In the genomic region with DNA sequence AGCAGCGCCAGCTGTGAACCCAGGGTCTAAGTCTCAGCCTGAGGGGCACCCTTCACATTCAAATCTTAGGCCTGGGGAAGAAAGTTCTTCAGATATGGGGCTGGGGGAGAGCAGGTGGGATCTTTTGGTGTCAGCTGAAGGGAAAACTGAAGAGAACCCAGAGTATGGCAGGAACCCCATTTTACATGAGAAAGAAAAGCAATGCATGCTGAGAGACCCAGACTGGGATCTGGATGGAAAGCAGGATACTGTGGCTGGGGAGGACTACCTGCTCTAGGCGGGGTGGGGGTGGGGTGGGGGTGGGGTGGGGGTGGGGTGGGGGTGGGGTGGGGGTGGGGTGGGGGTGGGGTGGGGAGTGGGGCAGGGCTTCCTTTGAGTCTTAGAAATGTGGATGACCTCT, we compare ENCODE assay signal across 28 mouse cellular contexts.
A peak's percentile ranks its signal among the peaks of the same experiment; 100 is the strongest.
DNase-seq lines count a peak whose midpoint lies in the region; ATAC-seq and TF ChIP-seq lines count a peak whose summit lies in the region.
"Had no signal": no experiment of that assay in that cellular context is flagged by ENCODE, and none has a peak within 500 bp of the region (broad histone marks: within the 10 kb centered on the region; RNA-seq: fewer than 3 reads in every experiment).

No protein-coding gene starts in this region.

- H3K4me3 ChIP-seq in heart, embryonic 11.5 days (ENCODE audit: low read depth, low read length), result no peak overlapping the region
- no peak overlapping the region for H3K4me3 ChIP-seq in ES-E14 (ENCODE audit: insufficient read depth in 1 of 2, low read depth in 1 of 2, low read length in 2 of 2, poor library complexity in 1 of 2, severe bottlenecking in 1 of 2)
- H3K4me3 ChIP-seq: embryonic facial prominence, embryonic 10.5 days; embryonic facial prominence, embryonic 13.5 days; erythroblast, embryonic 14.5 days; forebrain, embryonic 12.5 days; forebrain, embryonic 15.5 days; hindbrain, embryonic 12.5 days; hindbrain, embryonic 15.5 days had no signal

- H3K4me2 ChIP-seq in heart, embryonic 11.5 days, result no peak overlapping the region
- H3K4me2 ChIP-seq: embryonic facial prominence, embryonic 13.5 days; forebrain, embryonic 12.5 days; forebrain, embryonic 15.5 days; hindbrain, embryonic 12.5 days; hindbrain, embryonic 15.5 days had no signal

- H3K27me3 ChIP-seq in heart, embryonic 11.5 days (ENCODE audit: control insufficient read depth, insufficient read depth, low read length), result no peaks in the 10 kb centered on the region
- H3K27me3 ChIP-seq: embryonic facial prominence, embryonic 13.5 days; forebrain, embryonic 12.5 days; forebrain, embryonic 15.5 days; hindbrain, embryonic 12.5 days; Patski had no signal

- H3K27ac ChIP-seq in heart, embryonic 11.5 days (ENCODE audit: low read depth, low read length), result 0 out of 2 replicates have a peak overlapping the region, but pooled peaks have one; percentile 35
- no peak overlapping the region; the same call in 1 of the 2 replicates for H3K27ac ChIP-seq in ES-E14 (ENCODE audit: insufficient read depth, low read depth, low read length, poor library complexity, severe bottlenecking)
- H3K27ac ChIP-seq: embryonic facial prominence, embryonic 10.5 days; embryonic facial prominence, embryonic 13.5 days; forebrain, embryonic 12.5 days; forebrain, embryonic 15.5 days; hindbrain, embryonic 12.5 days; hindbrain, embryonic 15.5 days had no signal

- no peaks in the 10 kb centered on the region for H3K36me3 ChIP-seq in heart, embryonic 11.5 days (ENCODE audit: control insufficient read depth, insufficient read depth, low read length)
- no peaks in the 10 kb centered on the region for H3K36me3 ChIP-seq in ES-E14 (ENCODE audit: control insufficient read depth, insufficient read depth, low read length, poor library complexity, severe bottlenecking)
- H3K36me3 ChIP-seq: embryonic facial prominence, embryonic 10.5 days; embryonic facial prominence, embryonic 13.5 days; forebrain, embryonic 12.5 days; forebrain, embryonic 15.5 days; G1E; hindbrain, embryonic 12.5 days; hindbrain, embryonic 15.5 days had no signal

- in situ Hi-C loops in ES-E14 (cut with MboI; ENCODE audit: low sequenced_read_pairs in 2 of 2, unreplicated experiment in 2 of 2), result no loop called here

- WGBS in heart, embryonic 11.5 days (ENCODE audit: insufficient replicate concordance), result 51% methylated on average over 2 of the region's 2 CpGs

- no peak overlapping the region for H3K9ac ChIP-seq in heart, embryonic 11.5 days (ENCODE audit: low read depth, low read length)
- no peak overlapping the region for H3K9ac ChIP-seq in ES-E14 (ENCODE audit: insufficient read depth, low read depth, low read length, poor library complexity, severe bottlenecking)
- H3K9ac ChIP-seq: embryonic facial prominence, embryonic 13.5 days; forebrain, embryonic 12.5 days; forebrain, embryonic 15.5 days; hindbrain, embryonic 12.5 days; hindbrain, embryonic 15.5 days had no signal

- DNase-seq in heart, postnatal 25 days (ENCODE audit: low spot score), result no peak
- peak; percentile 79 for DNase-seq in ES-CJ7 (ENCODE audit: low read depth, low spot score)
- DNase-seq in ES-E14 (ENCODE audit: low read depth, low spot score), result peak; percentile 26
- DNase-seq in thymus, postnatal 25 days, result no peak
- DNase-seq in kidney, adult 18-20 months, result no peak
- DNase-seq: adrenal gland, adult 8-10 months; adrenal gland, postnatal 25 days; cerebellum, adult 11-12 months; cerebellum, adult 8-10 months; cerebellum, postnatal 10 days; cerebellum, postnatal 36 days; embryo, embryonic 11 days; gastrocnemius, postnatal 10 days; gastrocnemius, postnatal 36 days; kidney, adult 8-10 months had no signal

- intact Hi-C loops in heart, postnatal 25 days (cut with DNase I), result no loop called here

- H3K9me3 ChIP-seq in heart, embryonic 11.5 days (replicated peaks; ENCODE audit: control insufficient read depth, low read length), result no peaks in the 10 kb centered on the region
- H3K9me3 ChIP-seq in ES-E14 (ENCODE audit: control insufficient read depth, insufficient read depth, low read depth, low read length), result no peaks in the 10 kb centered on the region
- H3K9me3 ChIP-seq: embryonic facial prominence, embryonic 10.5 days; embryonic facial prominence, embryonic 13.5 days; forebrain, embryonic 12.5 days; forebrain, embryonic 15.5 days; G1E; hindbrain, embryonic 12.5 days; hindbrain, embryonic 15.5 days had no signal

- no peak for ATAC-seq in heart, embryonic 11.5 days (replicated peaks; ENCODE audit: insufficient number of reproducible peaks, low FRiP score, low TSS enrichment)
- ATAC-seq: activated CD4-positive, CD25-positive, alpha-beta regulatory T cell, adult 4 months; CD4-positive, CD25-positive, alpha-beta regulatory T cell, adult 4 months; forebrain, embryonic 15.5 days; intestine, postnatal 0 days; Patski had no signal

- peaks cover 14% of the 10 kb centered on the region for H3K4me1 ChIP-seq in heart, embryonic 11.5 days (ENCODE audit: control insufficient read depth, insufficient read depth, low read length)
- peaks cover 7 to 22% of the 10 kb centered on the region in 2 experiments; a peak in 3 of 4 replicates for H3K4me1 ChIP-seq in ES-E14 (ENCODE audit: control insufficient read depth in 2 of 2, insufficient read depth in 2 of 2, low read length in 2 of 2, poor library complexity in 1 of 2)
- H3K4me1 ChIP-seq: embryonic facial prominence, embryonic 10.5 days; embryonic facial prominence, embryonic 13.5 days; forebrain, embryonic 12.5 days; forebrain, embryonic 15.5 days; hindbrain, embryonic 12.5 days; hindbrain, embryonic 15.5 days had no signal

TF ChIP-seq in ES-E14, 5 proteins besides CTCF, POLR2A, EP300 and RAD21:
- TF ChIP-seq HCFC1 (IDR thresholded peaks at IDR 0.05; ENCODE audit: borderline replicate concordance, insufficient read depth, low read length), result no peak
- TF ChIP-seq CHD2 (IDR thresholded peaks at IDR 0.05; ENCODE audit: low read depth, low read length), result no peak
- no peak for TF ChIP-seq MAFK (IDR thresholded peaks at IDR 0.05; ENCODE audit: insufficient read depth, low read depth, low read length)
- TF ChIP-seq ZNF384 (IDR thresholded peaks at IDR 0.05; ENCODE audit: low read depth, low read length), result no peak
- TF ChIP-seq ZC3H11A (IDR thresholded peaks at IDR 0.05; ENCODE audit: borderline replicate concordance, low read depth, low read length), result no peak

Comparison
In these comparisons a context has a peak if more than half of its experiments do, and no peak if none do; other contexts are left out.
1. DNase-seq: peak in ES-CJ7 (single experiment) and ES-E14 (single experiment); none in heart, postnatal 25 days (single experiment), thymus, postnatal 25 days (single experiment) and kidney, adult 18-20 months (single experiment).